Comparison of ENCODE assay signal across 8 mouse cellular contexts in the genomic region with DNA sequence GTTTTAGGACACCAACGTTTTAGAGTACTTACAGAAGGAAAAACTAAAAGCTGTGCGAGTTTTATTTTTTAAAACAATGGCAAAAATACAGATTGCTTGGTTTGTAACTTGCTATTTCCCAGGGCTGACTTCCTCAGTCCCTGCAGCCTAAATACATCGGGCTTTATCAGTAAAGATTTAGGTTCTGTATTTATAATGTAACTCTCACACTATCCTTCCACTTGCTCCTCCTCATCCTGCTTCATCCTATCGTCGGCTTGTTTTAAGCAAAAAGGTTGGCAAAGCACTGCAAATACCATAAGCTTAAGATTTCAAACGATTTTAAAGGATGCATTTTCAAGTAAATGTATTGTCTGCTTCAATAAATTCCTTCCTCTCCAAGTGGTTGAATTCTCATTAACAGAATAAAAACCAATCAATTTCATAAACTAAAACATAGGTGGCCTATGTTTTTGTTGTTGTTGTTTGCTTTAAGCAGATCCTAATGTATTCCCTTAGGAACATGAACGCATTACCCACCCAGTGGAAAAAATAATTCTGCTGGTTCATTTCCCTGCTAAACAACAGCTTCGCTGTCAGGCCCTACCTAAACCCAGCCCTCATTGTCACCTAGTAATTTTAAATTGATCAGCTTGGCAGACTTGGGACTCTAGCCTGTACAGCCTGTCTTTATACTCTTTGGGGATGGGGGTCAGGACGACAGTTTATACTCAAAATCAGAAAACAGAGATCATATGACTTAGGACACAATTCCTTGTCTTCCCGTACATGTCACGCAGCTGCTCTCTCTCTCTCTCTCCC. TPM values are rescaled to one million over a fixed set of nuclear protein-coding genes. Genes with fewer than 3 reads are reported as not detected.
DNase-seq lines count a peak whose midpoint lies in the region; ATAC-seq and TF ChIP-seq lines count a peak whose summit lies in the region.

No protein-coding gene starts in this region.

- DNase-seq in gastrocnemius, adult 2 months = no peak
- no peak for DNase-seq in gastrocnemius, adult 8-10 months (ENCODE audit: low spot score in 2 of 2)
- peak; percentile 40 for DNase-seq in A20 (ENCODE audit: low read depth, low spot score)
- DNase-seq in forebrain, embryonic 11.5 days (ENCODE audit: low spot score) = no peak
- DNase-seq in thymus, postnatal 10 days (ENCODE audit: low spot score in 2 of 2) = no peak
- no peak for DNase-seq in layer of hippocampus, postnatal 25 days (ENCODE audit: extremely low spot score in 1 of 2, low spot score in 1 of 2)
- DNase-seq in kidney, adult 11 months = no peak

- peak overlapping the region; percentile 96 for H3K9ac ChIP-seq in forebrain, embryonic 11.5 days (ENCODE audit: low read length)
- peak overlapping the region; percentile 89 for H3K9ac ChIP-seq in liver, embryonic 12.5 days

- peak overlapping the region; percentile 64 for H3K4me2 ChIP-seq in forebrain, embryonic 11.5 days (ENCODE audit: low read depth, low read length, severe bottlenecking)
- H3K4me2 ChIP-seq in liver, embryonic 12.5 days = peak overlapping the region; percentile 82

- H3K9me3 ChIP-seq in forebrain, embryonic 11.5 days (ENCODE audit: control insufficient read depth, low read length) = no peaks in the 10 kb centered on the region
- H3K9me3 ChIP-seq in liver, embryonic 12.5 days (replicated peaks) = no peaks in the 10 kb centered on the region

- peak overlapping the region; percentile 87 for H3K4me3 ChIP-seq in gastrocnemius, adult 2 months
- peak overlapping the region; percentile 86 for H3K4me3 ChIP-seq in forebrain, embryonic 11.5 days (ENCODE audit: low read depth, low read length)
- H3K4me3 ChIP-seq in liver, embryonic 12.5 days = peak overlapping the region; percentile 92

- H3K4me1 ChIP-seq in forebrain, embryonic 11.5 days (replicated peaks; ENCODE audit: control insufficient read depth, insufficient read depth, low read length) = peaks cover 5% of the 10 kb centered on the region; the same call in 1 of the 2 replicates
- peaks cover 35% of the 10 kb centered on the region for H3K4me1 ChIP-seq in liver, embryonic 12.5 days

- peak overlapping the region; percentile 99 for H3K27ac ChIP-seq in gastrocnemius, adult 2 months
- peak overlapping the region; percentile 99 for H3K27ac ChIP-seq in forebrain, embryonic 11.5 days (ENCODE audit: low read depth, low read length)
- H3K27ac ChIP-seq in liver, embryonic 12.5 days = peak overlapping the region; percentile 97

- TF ChIP-seq CTCF in gastrocnemius, adult 2 months (IDR thresholded peaks at IDR 0.05) = no peak

- H3K36me3 ChIP-seq in forebrain, embryonic 11.5 days (ENCODE audit: control insufficient read depth, insufficient read depth, low read length) = no peaks in the 10 kb centered on the region
- no peaks in the 10 kb centered on the region for H3K36me3 ChIP-seq in liver, embryonic 12.5 days

- 25% methylated on average over 11 of the region's 11 CpGs for WGBS in forebrain, embryonic 11.5 days
- 12% methylated on average over 11 of the region's 11 CpGs for WGBS in liver, embryonic 12.5 days (ENCODE audit: insufficient replicate concordance)

- intact Hi-C loops in gastrocnemius, adult 2 months (cut with DNase I) = no loop called here

- no peak for ATAC-seq in forebrain, embryonic 11.5 days (replicated peaks; ENCODE audit: low FRiP score)
- no peak for ATAC-seq in liver, embryonic 12.5 days

- H3K27me3 ChIP-seq in forebrain, embryonic 11.5 days (ENCODE audit: control insufficient read depth, insufficient read depth, low read length) = no peaks in the 10 kb centered on the region
- H3K27me3 ChIP-seq in liver, embryonic 12.5 days (replicated peaks) = no peaks in the 10 kb centered on the region

RNA-seq across cellular contexts. Expression of gene Cep170, which starts 1.2 kb away (rescaled TPM):
- 10 to 100 TPM; 14.5 to 16.2 TPM for total RNA-seq in gastrocnemius, adult 2 months (2021)
- 10 to 100 TPM; 14.4 to 25.3 (median 14.6) TPM for total RNA-seq in gastrocnemius, adult 8-10 months (2022)
- 65.2 and 71.0 TPM in 2 replicates for polyA plus RNA-seq in forebrain, embryonic 11.5 days (2014; fragmentation: Nextera tagmentation; extraction: Ambion mirVana)
- polyA plus RNA-seq in liver, embryonic 12.5 days (2016; fragmentation: Nextera tagmentation; extraction: Ambion mirVana) = 9.4 and 11.5 TPM in 2 replicates
- 100 to 1,000 TPM in 1 of 2 experiments, 10 to 100 TPM in 1; 90.9 to 121 TPM for total RNA-seq in layer of hippocampus, postnatal 25 days (2021)

RNA-seq across cellular contexts. Expression of gene Sdccag8, which starts 1.8 kb away (rescaled TPM):
- total RNA-seq in gastrocnemius, adult 2 months (2021) = 1 to 10 TPM; 4.0 to 4.9 TPM
- 1 to 10 TPM; 4.7 to 8.8 (median 6.4) TPM for total RNA-seq in gastrocnemius, adult 8-10 months (2022)
- polyA plus RNA-seq in forebrain, embryonic 11.5 days (2014; fragmentation: Nextera tagmentation; extraction: Ambion mirVana) = 19.8 and 21.1 TPM in 2 replicates
- polyA plus RNA-seq in liver, embryonic 12.5 days (2016; fragmentation: Nextera tagmentation; extraction: Ambion mirVana) = 6.4 and 6.7 TPM in 2 replicates
- 10 to 100 TPM; 11.8 to 17.0 TPM for total RNA-seq in layer of hippocampus, postnatal 25 days (2021)
